Mouse (Mus musculus): ENCODE results near the gene Rad9a. TPM values are rescaled to one million over a fixed set of nuclear protein-coding genes. Genes with fewer than 3 reads are reported as not detected.

The Rad9a gene
- polyA plus RNA-seq, 1 experiment from 2014 or later: 15.6 TPM

Small RNA genes within 50 kb of the gene (microRNA-seq; reads per million reads assigned to microRNA genes)
- not detected for gene Gm26115

Other genes with a start within 250 kb of the Rad9a start
- gene Aldh3b3, start 243.0 kb downstream of the Rad9a start, polyA plus RNA-seq (2015; fragmentation: Nextera tagmentation; extraction: Ambion mirVana): 0.03 TPM in 1 of 2 replicates, not detected in the other
- gene Aldh3b2, start 229.3 kb downstream of the Rad9a start, polyA plus RNA-seq (2015; fragmentation: Nextera tagmentation; extraction: Ambion mirVana): 0.18 and 0.32 TPM in 2 replicates
- 10.8 and 11.1 TPM in 2 replicates for gene Acy3, start 215.1 kb downstream of the Rad9a start, polyA plus RNA-seq (2015; fragmentation: Nextera tagmentation; extraction: Ambion mirVana)
- 0.21 and 0.33 TPM in 2 replicates for gene Tbx10, start 208.9 kb downstream of the Rad9a start, polyA plus RNA-seq (2015; fragmentation: Nextera tagmentation; extraction: Ambion mirVana)
- gene Nudt8, start 201.1 kb downstream of the Rad9a start, polyA plus RNA-seq (2015; fragmentation: Nextera tagmentation; extraction: Ambion mirVana): 13.3 and 13.8 TPM in 2 replicates
- gene Gm49405, start 201.0 kb downstream of the Rad9a start, polyA plus RNA-seq (2015; fragmentation: Nextera tagmentation; extraction: Ambion mirVana): 0.45 and 0.48 TPM in 2 replicates
- 0.38 and 0.78 TPM in 2 replicates for gene Doc2g, start 198.3 kb downstream of the Rad9a start, polyA plus RNA-seq (2015; fragmentation: Nextera tagmentation; extraction: Ambion mirVana)
- 152 and 163 TPM in 2 replicates for gene Ndufv1, start 188.9 kb downstream of the Rad9a start, polyA plus RNA-seq (2015; fragmentation: Nextera tagmentation; extraction: Ambion mirVana)
- 752 and 794 TPM in 2 replicates for gene Gstp1, start 163.7 kb downstream of the Rad9a start, polyA plus RNA-seq (2015; fragmentation: Nextera tagmentation; extraction: Ambion mirVana)
- gene Gstp2, start 155.6 kb downstream of the Rad9a start, polyA plus RNA-seq (2015; fragmentation: Nextera tagmentation; extraction: Ambion mirVana): 7.7 and 8.0 TPM in 2 replicates
- 77.6 and 97.4 TPM in 2 replicates for gene Gstp3, start 142.1 kb downstream of the Rad9a start, polyA plus RNA-seq (2015; fragmentation: Nextera tagmentation; extraction: Ambion mirVana)
- gene Cabp2, start 120.1 kb downstream of the Rad9a start, polyA plus RNA-seq (2015; fragmentation: Nextera tagmentation; extraction: Ambion mirVana): 0.29 and 0.38 TPM in 2 replicates
- 115 and 127 TPM in 2 replicates for gene Cdk2ap2, start 104.5 kb downstream of the Rad9a start, polyA plus RNA-seq (2015; fragmentation: Nextera tagmentation; extraction: Ambion mirVana)
- 6.0 and 7.9 TPM in 2 replicates for gene Pitpnm1, start 101.7 kb downstream of the Rad9a start, polyA plus RNA-seq (2015; fragmentation: Nextera tagmentation; extraction: Ambion mirVana)
- 35.8 and 38.3 TPM in 2 replicates for gene Aip, start 75.8 kb downstream of the Rad9a start, polyA plus RNA-seq (2015; fragmentation: Nextera tagmentation; extraction: Ambion mirVana)
- not detected in 2 replicates for gene Gpr152, start 61.9 kb downstream of the Rad9a start, polyA plus RNA-seq (2015; fragmentation: Nextera tagmentation; extraction: Ambion mirVana)
- gene Cabp4, start 57.6 kb downstream of the Rad9a start, polyA plus RNA-seq (2015; fragmentation: Nextera tagmentation; extraction: Ambion mirVana): 0.13 TPM in 2 replicates
- 71.8 and 77.5 TPM in 2 replicates for gene Coro1b, start 53.0 kb downstream of the Rad9a start, polyA plus RNA-seq (2015; fragmentation: Nextera tagmentation; extraction: Ambion mirVana)
- gene Ptprcap, start 48.1 kb downstream of the Rad9a start, polyA plus RNA-seq (2015; fragmentation: Nextera tagmentation; extraction: Ambion mirVana): 15.6 and 17.5 TPM in 2 replicates
- gene Rps6kb2, start 38.3 kb downstream of the Rad9a start, polyA plus RNA-seq (2015; fragmentation: Nextera tagmentation; extraction: Ambion mirVana): 32.8 and 34.2 TPM in 2 replicates
- gene Carns1, start 26.2 kb downstream of the Rad9a start, polyA plus RNA-seq (2015; fragmentation: Nextera tagmentation; extraction: Ambion mirVana): 0.64 and 0.76 TPM in 2 replicates
- 5.5 and 7.0 TPM in 2 replicates for gene Tbc1d10c, start 10.4 kb downstream of the Rad9a start, polyA plus RNA-seq (2015; fragmentation: Nextera tagmentation; extraction: Ambion mirVana)
- gene Ppp1ca, start 9.6 kb downstream of the Rad9a start, polyA plus RNA-seq (2015; fragmentation: Nextera tagmentation; extraction: Ambion mirVana): 414 and 425 TPM in 2 replicates
- 0.38 and 0.56 TPM in 2 replicates for gene Clcf1, start 12.6 kb upstream of the Rad9a start, polyA plus RNA-seq (2015; fragmentation: Nextera tagmentation; extraction: Ambion mirVana)
- not detected in 2 replicates for gene AC109138.7, start 12.7 kb upstream of the Rad9a start, polyA plus RNA-seq (2015; fragmentation: Nextera tagmentation; extraction: Ambion mirVana)
- gene Pold4, start 30.2 kb upstream of the Rad9a start, polyA plus RNA-seq (2015; fragmentation: Nextera tagmentation; extraction: Ambion mirVana): 13.1 and 15.0 TPM in 2 replicates
- 2.0 and 2.3 TPM in 2 replicates for gene Ssh3, start 67.5 kb upstream of the Rad9a start, polyA plus RNA-seq (2015; fragmentation: Nextera tagmentation; extraction: Ambion mirVana)
- 0.90 and 1.5 TPM in 2 replicates for gene Ankrd13d, start 81.5 kb upstream of the Rad9a start, polyA plus RNA-seq (2015; fragmentation: Nextera tagmentation; extraction: Ambion mirVana)
- gene Grk2, start 104.6 kb upstream of the Rad9a start, polyA plus RNA-seq (2015; fragmentation: Nextera tagmentation; extraction: Ambion mirVana): 12.4 and 13.2 TPM in 2 replicates
- 12.9 and 13.1 TPM in 2 replicates for gene Kdm2a, start 196.6 kb upstream of the Rad9a start, polyA plus RNA-seq (2015; fragmentation: Nextera tagmentation; extraction: Ambion mirVana)
- 7.9 and 8.5 TPM in 2 replicates for gene Rhod, start 237.8 kb upstream of the Rad9a start, polyA plus RNA-seq (2015; fragmentation: Nextera tagmentation; extraction: Ambion mirVana)